Mouse (Mus musculus) kidney, embryonic 14.5 days (tissue): Measurements from ENCODE around the gene Abca17. TPM values are rescaled to one million over a fixed set of nuclear protein-coding genes. Genes with fewer than 3 reads are reported as not detected.

Experiments
- ATAC-seq: fragments of 200-750 bp; cut with Nextera tagmentation; 2 replicates; pipeline ENCODE4 v1.8.0; 2017; ENCODE audit warnings: moderate number of reproducible peaks, mild to moderate bottlenecking, moderate TSS enrichment, moderate library complexity; ENCODE audit not compliant: low FRiP score, low TSS enrichment
- H3K27ac ChIP-seq: fragments of 300-500 bp; sonication (generic); 2 replicates; pipeline ENCODE4 v1.5.1; 2014; ENCODE audit warnings: low read depth, mild to moderate bottlenecking, low read length, moderate library complexity, mixed read lengths
- H3K27me3 ChIP-seq: fragments of 300-500 bp; sonication (generic); 2 replicates; pipeline ENCODE4 v1.6.1; 2014; ENCODE audit warnings: mild to moderate bottlenecking, low read length; ENCODE audit not compliant: control insufficient read depth, insufficient read depth
- H3K36me3 ChIP-seq: fragments of 300-500 bp; sonication (generic); 2 replicates; pipeline ENCODE4 v1.6.1; 2014; ENCODE audit warnings: low read length, mixed read lengths; ENCODE audit not compliant: control insufficient read depth, insufficient read depth
- H3K4me1 ChIP-seq: fragments of 300-500 bp; sonication (generic); 2 replicates; pipeline ENCODE4 v1.6.1; 2014; ENCODE audit warnings: low read length, mixed read lengths; ENCODE audit not compliant: control insufficient read depth, insufficient read depth
- H3K4me2 ChIP-seq: fragments of 300-500 bp; sonication (generic); replicated peaks from 2 replicates; pipeline ENCODE4 v1.6.1; 2014; ENCODE audit warnings: low read depth, mild to moderate bottlenecking, low read length
- H3K4me3 ChIP-seq: fragments of 300-500 bp; sonication (generic); 2 replicates; pipeline ENCODE4 v1.5.1; 2014; ENCODE audit warnings: mild to moderate bottlenecking, low read length
- H3K9ac ChIP-seq: fragments of 300-500 bp; sonication (generic); 2 replicates; pipeline ENCODE4 v1.6.1; 2014; ENCODE audit warnings: low read depth, mild to moderate bottlenecking, low read length, moderate library complexity
- H3K9me3 ChIP-seq: fragments of 300-500 bp; sonication (generic); 2 replicates; pipeline ENCODE4 v1.6.1; 2016; ENCODE audit warnings: low read length; ENCODE audit not compliant: control insufficient read depth
- WGBS: fragments of 180-500 bp; shearing (Covaris S2); extraction: QIAGEN DNeasy Blood & Tissue Kit; methylation state at CpG from one replicate; pipeline ENCODE4 v1.1.7; 2014; 5-methylcytosine and 5-hydroxymethylcytosine counted together
- polyA plus RNA-seq: library from polyadenylated mRNA; unstranded; fragments of >200 nt; fragmentation: Nextera tagmentation; extraction: Ambion mirVana; gene quantifications from 2 replicates; pipeline ENCODE4 v1.2.1, GENCODE M21; 2014

The Abca17 gene
- polyA plus RNA-seq, 1 experiment from 2014 or later: not detected

DNA sequence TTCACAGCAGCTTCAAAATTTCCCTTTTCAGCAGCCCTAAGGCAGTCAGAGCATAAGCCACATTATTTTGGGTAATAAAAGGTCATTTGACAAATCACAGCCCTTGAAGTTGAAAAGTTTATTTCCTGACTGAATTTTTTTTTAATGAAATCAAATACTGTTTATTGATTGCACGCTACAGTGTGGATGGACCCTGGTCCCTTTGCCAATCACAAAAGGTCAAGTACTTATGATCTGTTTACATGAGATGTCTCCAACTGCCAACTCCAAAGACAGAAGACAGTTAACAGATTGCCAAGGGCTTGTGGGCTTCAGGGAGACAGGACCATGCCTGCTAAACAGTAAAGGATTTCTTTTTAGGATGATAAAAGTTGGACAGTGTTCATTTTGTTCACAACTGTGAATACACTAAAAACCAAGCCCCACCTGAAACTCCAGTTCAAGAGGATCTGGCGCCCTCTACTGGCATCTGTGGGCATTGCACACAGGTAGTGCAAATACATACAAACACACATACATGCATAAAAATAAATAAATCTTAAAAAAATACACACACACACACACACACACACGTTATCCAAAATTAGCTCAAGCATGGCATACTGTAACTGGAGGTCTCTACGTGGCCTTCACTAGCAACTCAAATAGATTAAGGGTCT lies 107.4 kb downstream of the Abca17 start:
- WGBS: 83% methylated on average over 4 of the region's 4 CpGs
- Histone ChIP-seq H3K4me3 (no peak overlapping the region), H3K9me3 (peaks cover 9% of the 10 kb centered on the region; the same call in 1 of the 2 replicates), H3K9ac (no peak overlapping the region), H3K36me3 (peaks cover 92% of the 10 kb centered on the region), H3K27ac (no peak overlapping the region), H3K4me2 (no peak overlapping the region), H3K27me3 (no peaks in the 10 kb centered on the region), H3K4me1 (no peaks in the 10 kb centered on the region)
- ATAC-seq: no peak

DNA sequence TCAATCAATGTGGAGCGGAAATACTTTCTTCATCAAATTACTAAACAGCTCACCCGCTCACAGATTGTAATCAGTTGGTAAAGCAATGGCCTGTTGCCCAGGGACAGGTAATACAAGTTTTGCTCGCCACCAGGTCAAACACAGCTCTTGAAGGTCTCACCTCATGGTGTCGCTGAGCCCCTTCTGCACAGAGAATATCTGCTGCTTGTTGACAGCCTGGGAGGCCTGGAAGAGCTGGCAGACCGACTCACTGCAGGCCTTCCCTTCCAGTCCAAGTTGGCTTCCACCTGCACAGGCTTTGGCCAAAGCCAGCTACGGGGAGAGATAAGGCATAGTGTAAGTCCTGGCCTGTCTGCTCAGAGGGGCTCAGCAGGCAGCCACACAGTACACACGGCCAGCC lies 113.9 kb downstream of the Abca17 start:
- Histone ChIP-seq H3K4me1 (no peaks in the 10 kb centered on the region), H3K4me2 (no peak overlapping the region), H3K9me3 (no peaks in the 10 kb centered on the region), H3K27ac (no peak overlapping the region), H3K27me3 (no peaks in the 10 kb centered on the region), H3K4me3 (no peak overlapping the region), H3K36me3 (peaks cover 99% of the 10 kb centered on the region), H3K9ac (no peak overlapping the region)
- 90% methylated on average over 7 of the region's 7 CpGs for WGBS
- ATAC-seq: no peak

DNA sequence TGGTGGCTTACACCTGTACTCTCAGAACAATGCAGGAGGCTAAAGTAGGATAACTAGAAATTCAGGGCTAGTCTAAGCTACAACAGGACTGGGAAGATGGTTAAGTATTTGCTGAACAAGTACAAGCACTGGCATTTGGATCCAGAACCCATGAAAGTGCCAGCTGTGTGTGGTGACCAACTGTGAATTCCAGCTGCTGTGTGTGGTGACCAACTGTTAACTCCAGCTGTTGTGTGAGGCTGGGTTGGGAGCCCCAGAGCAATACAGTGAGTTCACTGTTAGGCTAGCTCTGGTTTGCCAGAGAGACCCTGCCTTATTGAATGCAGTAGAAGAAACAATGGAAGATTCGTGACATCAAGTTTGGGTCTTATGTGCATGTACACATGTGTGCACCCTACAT lies 114.4 kb downstream of the Abca17 start:
- peaks cover 99% of the 10 kb centered on the region for H3K36me3 ChIP-seq
- no peak for ATAC-seq
- H3K27me3 ChIP-seq: no peaks in the 10 kb centered on the region
- no peak overlapping the region for H3K4me3 ChIP-seq
- H3K9me3 ChIP-seq: no peaks in the 10 kb centered on the region
- H3K4me2 ChIP-seq: no peak overlapping the region
- no peaks in the 10 kb centered on the region for H3K4me1 ChIP-seq
- 97% methylated on average over 1 of the region's 1 CpGs for WGBS
- no peak overlapping the region for H3K27ac ChIP-seq
- no peak overlapping the region for H3K9ac ChIP-seq

DNA sequence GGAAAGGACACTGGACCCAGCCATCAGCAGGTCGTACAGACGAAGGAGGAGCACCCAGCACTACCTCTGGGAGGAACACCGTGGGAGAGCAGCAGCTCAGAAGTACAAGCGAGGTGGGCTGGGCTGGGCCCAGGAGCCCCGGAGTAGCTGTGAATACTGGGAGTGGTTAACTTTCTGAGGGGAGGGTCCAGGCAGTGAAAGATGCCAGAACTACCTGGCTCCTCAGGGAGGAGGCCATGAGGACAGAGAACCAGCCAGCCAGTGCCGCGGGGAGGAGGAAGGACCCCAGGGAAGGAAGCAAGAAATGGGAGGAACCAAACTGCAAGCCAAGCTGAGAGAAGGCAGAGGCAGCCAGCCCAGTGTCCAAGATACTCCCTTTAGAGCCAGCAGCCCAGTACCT lies 122.9 kb downstream of the Abca17 start:
- no peak overlapping the region for H3K27ac ChIP-seq
- H3K9me3 ChIP-seq: no peaks in the 10 kb centered on the region
- no peak for ATAC-seq
- no peaks in the 10 kb centered on the region for H3K27me3 ChIP-seq
- H3K36me3 ChIP-seq: peaks cover 93% of the 10 kb centered on the region
- H3K4me2 ChIP-seq: no peak overlapping the region
- no peak overlapping the region for H3K4me3 ChIP-seq
- H3K4me1 ChIP-seq: no peaks in the 10 kb centered on the region
- 87% methylated on average over 7 of the region's 7 CpGs for WGBS
- H3K9ac ChIP-seq: no peak overlapping the region

DNA sequence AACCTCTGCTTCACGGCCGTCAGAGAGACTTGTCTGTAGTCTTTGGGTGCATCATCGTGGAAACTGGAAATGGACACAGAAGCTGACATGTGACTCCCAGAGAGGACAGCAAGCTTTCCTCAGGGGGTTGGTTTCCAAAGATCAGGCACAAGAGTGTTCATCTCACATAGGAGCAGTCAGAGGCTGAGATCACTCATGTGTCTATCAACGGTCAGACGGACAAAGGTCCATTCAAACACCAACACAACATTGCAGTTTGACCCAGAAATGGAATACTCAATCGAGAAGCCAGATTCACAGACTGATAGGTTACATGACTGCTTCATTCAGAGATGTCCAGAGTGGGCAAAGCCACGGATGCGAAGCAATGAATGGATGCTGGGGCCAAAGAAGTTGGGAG lies 124.1 kb downstream of the Abca17 start:
- H3K27me3 ChIP-seq: no peaks in the 10 kb centered on the region
- no peak overlapping the region for H3K4me3 ChIP-seq
- H3K4me1 ChIP-seq: no peaks in the 10 kb centered on the region
- peaks cover 89% of the 10 kb centered on the region for H3K36me3 ChIP-seq
- ATAC-seq: no peak
- no peak overlapping the region for H3K27ac ChIP-seq
- no peaks in the 10 kb centered on the region for H3K9me3 ChIP-seq
- no peak overlapping the region for H3K4me2 ChIP-seq
- 98% methylated on average over 8 of the region's 8 CpGs for WGBS
- no peak overlapping the region for H3K9ac ChIP-seq

DNA sequence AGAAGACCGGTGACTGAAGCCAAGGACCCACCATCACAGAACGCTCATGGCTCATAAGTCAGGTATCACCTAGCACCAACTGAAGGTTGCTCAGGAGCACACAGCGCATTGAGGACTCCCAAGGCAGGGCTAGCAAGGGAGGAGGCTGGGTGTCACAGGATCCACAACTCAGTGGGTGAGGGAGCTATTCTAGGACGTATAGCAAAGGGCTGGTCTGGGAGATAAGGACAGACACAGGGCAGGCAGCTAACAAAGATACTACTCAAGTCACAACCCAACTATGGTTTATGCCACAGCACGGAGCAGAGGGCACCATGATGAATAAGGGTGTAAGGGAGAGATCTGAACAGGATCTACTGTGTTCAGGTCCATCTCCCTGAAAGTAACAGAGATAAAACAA lies 125.0 kb downstream of the Abca17 start:
- no peak overlapping the region for H3K4me3 ChIP-seq

DNA sequence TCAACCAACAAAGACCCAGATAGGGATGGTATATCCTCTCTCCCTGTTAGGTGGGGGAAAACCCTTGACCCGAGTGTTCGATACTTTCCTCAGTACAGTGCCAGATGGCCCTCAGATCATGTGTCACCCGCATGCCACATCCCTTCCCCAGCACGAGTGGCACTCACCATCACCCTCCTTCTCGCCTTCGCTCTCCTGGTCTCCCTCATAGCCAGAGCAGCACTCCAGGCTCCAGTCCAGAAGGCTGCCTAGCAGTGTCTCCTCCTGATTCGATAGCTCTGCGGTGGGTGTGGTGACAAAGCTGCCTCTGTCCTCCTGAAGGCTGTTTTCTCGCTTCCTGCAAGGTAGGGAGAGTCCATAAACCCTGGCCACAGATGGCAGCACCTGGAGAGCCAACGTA lies 126.1 kb downstream of the Abca17 start:
- WGBS: 87% methylated on average over 10 of the region's 10 CpGs
- Histone ChIP-seq H3K9ac (no peak overlapping the region), H3K4me3 (no peak overlapping the region), H3K4me1 (peaks cover 3% of the 10 kb centered on the region), H3K36me3 (peaks cover 69% of the 10 kb centered on the region), H3K27me3 (no peaks in the 10 kb centered on the region), H3K4me2 (no peak overlapping the region), H3K9me3 (no peaks in the 10 kb centered on the region), H3K27ac (no peak overlapping the region)
- no peak for ATAC-seq

More for the DNA sequence above, 125.0 kb downstream of the Abca17 start:
- no peak for ATAC-seq
- H3K9ac ChIP-seq: no peak overlapping the region
- H3K9me3 ChIP-seq: no peaks in the 10 kb centered on the region
- H3K36me3 ChIP-seq: peaks cover 80% of the 10 kb centered on the region
- H3K4me2 ChIP-seq: no peak overlapping the region
- 95% methylated on average over 5 of the region's 5 CpGs for WGBS
- no peak overlapping the region for H3K27ac ChIP-seq
- no peaks in the 10 kb centered on the region; the same call in 1 of the 2 replicates for H3K4me1 ChIP-seq
- no peaks in the 10 kb centered on the region for H3K27me3 ChIP-seq

DNA sequence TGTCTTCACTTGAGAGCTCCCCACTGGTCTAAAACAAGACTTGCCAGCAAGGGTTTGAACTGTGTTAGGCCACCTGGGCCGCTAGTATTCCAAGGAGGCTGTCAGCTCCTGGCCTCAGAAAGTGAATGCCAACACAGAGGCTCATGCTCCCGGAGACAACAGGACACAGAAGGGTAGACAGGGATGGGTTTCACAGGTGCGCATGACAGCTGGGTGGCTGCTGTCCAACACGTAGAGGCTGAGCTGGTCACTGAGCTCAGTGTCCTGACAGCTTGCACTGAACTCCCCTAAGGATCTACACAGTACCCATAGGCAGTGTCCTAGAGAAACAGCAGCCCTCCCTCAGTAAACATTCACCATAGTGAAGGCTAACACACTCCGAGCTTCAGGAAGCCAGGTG lies 127.4 kb downstream of the Abca17 start:
- Histone ChIP-seq H3K4me2 (no peak overlapping the region), H3K36me3 (peaks cover 59% of the 10 kb centered on the region), H3K4me1 (peaks cover 7% of the 10 kb centered on the region), H3K27ac (no peak overlapping the region), H3K4me3 (no peak overlapping the region), H3K27me3 (no peaks in the 10 kb centered on the region), H3K9me3 (no peaks in the 10 kb centered on the region), H3K9ac (no peak overlapping the region)
- WGBS: 86% methylated on average over 5 of the region's 5 CpGs
- ATAC-seq: no peak

DNA sequence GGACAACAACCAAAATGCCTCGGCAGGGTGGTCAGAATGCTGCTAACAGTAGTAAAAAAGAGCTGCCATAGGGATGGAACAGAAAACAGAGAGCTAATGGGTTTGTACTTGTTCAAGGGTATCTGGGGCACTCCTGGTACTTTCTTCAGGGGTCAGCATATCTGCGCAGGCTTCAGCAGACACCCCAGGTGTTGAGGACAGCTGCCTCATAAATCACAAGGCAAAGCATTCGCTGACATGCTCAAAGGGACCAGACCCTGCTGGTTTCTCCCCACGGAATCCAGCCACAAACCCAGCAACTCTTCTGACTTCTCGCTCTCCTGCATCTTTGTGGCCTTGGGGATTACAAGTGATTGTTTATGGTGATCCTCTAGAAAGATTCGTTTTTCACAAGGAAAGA lies 128.2 kb downstream of the Abca17 start:
- 71% methylated on average over 6 of the region's 6 CpGs for WGBS

More for the DNA sequence above, 128.2 kb downstream of the Abca17 start:
- H3K27ac ChIP-seq: no peak overlapping the region
- no peak overlapping the region for H3K9ac ChIP-seq
- ATAC-seq: no peak
- peaks cover 7% of the 10 kb centered on the region for H3K4me1 ChIP-seq
- H3K36me3 ChIP-seq: peaks cover 57% of the 10 kb centered on the region
- H3K4me3 ChIP-seq: no peak overlapping the region
- H3K9me3 ChIP-seq: no peaks in the 10 kb centered on the region
- no peaks in the 10 kb centered on the region for H3K27me3 ChIP-seq
- no peak overlapping the region for H3K4me2 ChIP-seq
